Mouse (Mus musculus) effector memory CD4-positive, alpha-beta T cell, adult 5 months (primary cell): ENCODE measurements around the gene Cyb5r2. TPM values are rescaled to one million over a fixed set of nuclear protein-coding genes. Genes with fewer than 3 reads are reported as not detected.

ENCODE experiments used
- polyA plus RNA-seq: library from polyadenylated mRNA; unstranded; fragments of 100-300 nt; shearing (Covaris generic); gene quantifications from one replicate; pipeline ENCODE4 v1.2.1, GENCODE M21; 2017

Gene Cyb5r2
- polyA plus RNA-seq: not detected

DNA sequence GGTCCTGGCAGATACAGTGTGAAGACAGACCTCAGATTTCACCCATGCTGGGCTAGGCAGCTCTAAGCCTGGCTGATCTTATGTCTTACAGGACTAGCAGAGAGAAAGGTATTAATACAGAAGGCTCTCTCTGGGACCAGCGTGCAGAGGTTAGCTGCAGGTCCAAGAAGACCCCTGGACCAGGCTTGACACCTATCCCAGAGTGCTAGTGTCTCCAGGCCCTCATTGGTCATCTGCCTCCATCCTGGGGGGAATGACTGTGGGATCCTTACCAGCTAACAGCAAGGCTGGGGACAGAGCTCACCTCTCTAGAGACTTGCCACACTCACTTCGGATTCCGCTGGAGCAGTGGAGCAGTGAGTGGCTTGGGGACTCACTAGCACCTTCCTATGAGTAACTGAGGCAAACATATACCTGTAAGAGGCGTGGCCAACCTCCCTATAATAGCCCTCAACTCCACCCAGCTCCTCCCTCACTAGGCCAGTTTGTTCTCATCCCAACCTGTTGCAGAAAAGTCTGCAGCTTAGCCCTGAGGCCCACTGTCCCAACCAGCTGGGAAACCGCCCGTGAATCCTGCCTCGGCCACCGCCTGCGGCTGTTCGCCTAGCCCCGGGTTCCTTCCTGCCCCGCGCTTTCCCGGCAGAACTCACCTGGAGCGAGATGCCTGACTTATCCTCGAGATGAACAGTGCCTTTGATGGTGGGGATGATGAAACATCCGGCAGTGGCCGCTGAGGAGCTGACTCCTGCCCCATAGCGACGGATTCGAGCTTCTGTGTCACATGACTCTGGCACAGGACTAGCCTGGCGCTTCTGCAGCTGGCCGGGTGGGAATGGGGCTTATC is at the start of gene Cyb5r2:
Gene Cyb5r2, minus strand, starts transcription at position 725 of the 844 bp plus-strand sequence.

DNA sequence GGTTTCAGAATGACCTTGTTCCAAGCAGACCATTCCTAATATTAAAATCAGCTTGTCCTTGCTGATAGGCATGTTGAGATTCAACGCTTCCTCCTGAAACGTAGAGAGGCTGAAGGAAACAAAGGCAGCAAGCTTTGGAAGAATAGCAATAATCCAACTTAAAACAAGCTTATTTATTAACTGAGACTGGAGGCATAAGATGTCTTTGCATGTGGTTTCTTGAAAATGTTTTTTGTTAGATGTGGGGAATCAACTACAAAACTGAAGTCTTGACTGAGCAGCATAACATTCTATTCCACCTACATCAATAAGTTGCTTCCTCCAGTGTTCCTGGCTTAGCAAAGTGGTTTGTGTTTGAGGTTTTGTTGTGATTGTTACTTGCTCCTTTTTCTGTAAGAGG is 43.3 kb upstream of the Cyb5r2 start, which contains the start of gene Ovch2:
Gene Ovch2, minus strand, starts transcription at position 101 of the 400 bp plus-strand sequence.

Other genes starting within 250 kb of the Cyb5r2 start
- not detected for gene Olfml1, start 190.6 kb downstream of the Cyb5r2 start, polyA plus RNA-seq
- 0.24 TPM for gene Ppfibp2, start 162.8 kb downstream of the Cyb5r2 start, polyA plus RNA-seq
- not detected for gene 5330417H12Rik, start 132.9 kb downstream of the Cyb5r2 start, polyA plus RNA-seq
- not detected for gene Ovch2, start 43.2 kb upstream of the Cyb5r2 start, polyA plus RNA-seq
- not detected for gene Olfr467, start 54.2 kb upstream of the Cyb5r2 start, polyA plus RNA-seq
- gene Olfr469, start 67.5 kb upstream of the Cyb5r2 start, polyA plus RNA-seq: not detected
- not detected for gene Olfr470, start 89.5 kb upstream of the Cyb5r2 start, polyA plus RNA-seq
- 0.09 TPM for gene Olfr472, start 139.9 kb upstream of the Cyb5r2 start, polyA plus RNA-seq
- gene Olfr473, start 172.4 kb upstream of the Cyb5r2 start, polyA plus RNA-seq: not detected
- not detected for gene Olfr474, start 196.6 kb upstream of the Cyb5r2 start, polyA plus RNA-seq
- not detected for gene Olfr476, start 206.8 kb upstream of the Cyb5r2 start, polyA plus RNA-seq
- gene Olfr477, start 228.7 kb upstream of the Cyb5r2 start, polyA plus RNA-seq: not detected